Mouse (Mus musculus): Measurements from ENCODE around the gene Pax6.

- no peak for TF ChIP-seq POLR2A (IDR thresholded peaks at IDR 0.05; ENCODE audit: borderline replicate concordance, extremely low read depth, insufficient read depth, insufficient read length, poor library complexity, severe bottlenecking)
- TF ChIP-seq CTCF (IDR thresholded peaks at IDR 0.05; ENCODE audit: borderline replicate concordance, extremely low read depth, insufficient read depth, insufficient read length) = no peak
Measured at GRCm38 (mm10) chr2:105679331-105679730, 10.6 kb downstream of the Pax6 start.

Data from brain, embryonic 14.5 days (tissue).